ENCODE assay signal across 14 mouse cellular contexts in genomic region chr13:83252452-83252851, GRCm38 (mm10).
"Had no signal": no experiment of that assay in that cellular context is flagged by ENCODE, and none has a peak within 500 bp of the region (broad histone marks: within the 10 kb centered on the region; RNA-seq: fewer than 3 reads in every experiment).

No protein-coding gene starts in this region.

- H3K9ac ChIP-seq: limb, embryonic 15.5 days; lung, embryonic 14.5 days; midbrain, embryonic 12.5 days; neural tube, embryonic 12.5 days had no signal

- H3K9me3 ChIP-seq: limb, embryonic 15.5 days; midbrain, embryonic 12.5 days; neural tube, embryonic 12.5 days had no signal

- H3K4me1 ChIP-seq: limb, embryonic 15.5 days; midbrain, embryonic 12.5 days; neural tube, embryonic 12.5 days had no signal

- DNase-seq: lung, adult 18-20 months; lung, embryonic 14.5 days; lung, postnatal 10 days; lung, postnatal 4 days; midbrain, embryonic 14.5 days; right cerebral cortex, postnatal 14 days; right cerebral cortex, postnatal 4 days; spleen, adult 18-20 months; thymus, adult 18-20 months; thymus, postnatal 14 days; thymus, postnatal 36 days had no signal

- H3K27ac ChIP-seq: limb, embryonic 15.5 days; midbrain, embryonic 12.5 days; neural tube, embryonic 12.5 days had no signal

- H3K36me3 ChIP-seq: limb, embryonic 15.5 days; midbrain, embryonic 12.5 days; neural tube, embryonic 12.5 days had no signal

- H3K4me2 ChIP-seq: limb, embryonic 15.5 days; lung, embryonic 14.5 days; midbrain, embryonic 12.5 days; neural tube, embryonic 12.5 days had no signal

- H3K4me3 ChIP-seq: limb, embryonic 15.5 days; midbrain, embryonic 12.5 days; neural tube, embryonic 12.5 days had no signal

- H3K27me3 ChIP-seq: limb, embryonic 15.5 days; midbrain, embryonic 12.5 days; neural tube, embryonic 12.5 days had no signal
